Mouse (Mus musculus): ENCODE measurements at regions not wholly inside any gene's neighbourhood (a gene's known extent, or its start where the extent isn't known, plus 50 kb on each side); places are given as distances from the start of the nearest gene placed in this dataset.
"Not testable (repeated sequence)": the region's sequence is repeated elsewhere in the genome, so short reads cannot be mapped to it uniquely, and the experiment has no call there.

GRCm38 (mm10) chr2:53782035-53782434 is 303.3 kb downstream of the Rprm start:
- H3K9ac ChIP-seq (ENCODE audit: low read depth, low read length); H3K4me2 ChIP-seq (ENCODE audit: low read depth, low read length); H3K27ac ChIP-seq (ENCODE audit: low read length); H3K9me3 ChIP-seq (replicated peaks; ENCODE audit: control insufficient read depth, low read length); H3K36me3 ChIP-seq (ENCODE audit: control insufficient read depth, insufficient read depth); H3K4me3 ChIP-seq (ENCODE audit: low read depth, low read length); H3K4me1 ChIP-seq (ENCODE audit: control insufficient read depth, low read depth, low read length); H3K27me3 ChIP-seq (ENCODE audit: control insufficient read depth, insufficient read depth, low read depth, low read length): not testable (repeated sequence)
- WGBS (ENCODE audit: insufficient replicate concordance) = 58% methylated on average over 2 of the region's 6 CpGs
- ATAC-seq (ENCODE audit: low read depth) = 0 out of 2 replicates have a peak, but pooled peaks have one; percentile 39

- H3K27ac ChIP-seq (ENCODE audit: low read length); H3K4me3 ChIP-seq (ENCODE audit: low read depth, low read length); H3K4me2 ChIP-seq (ENCODE audit: low read depth, low read length); H3K4me1 ChIP-seq (ENCODE audit: control insufficient read depth, low read depth, low read length); H3K27me3 ChIP-seq (ENCODE audit: control insufficient read depth, insufficient read depth, low read depth, low read length); H3K9ac ChIP-seq (ENCODE audit: low read depth, low read length); ATAC-seq (ENCODE audit: low read depth); H3K36me3 ChIP-seq (ENCODE audit: control insufficient read depth, insufficient read depth); H3K9me3 ChIP-seq (replicated peaks; ENCODE audit: control insufficient read depth, low read length): not testable (repeated sequence)
- WGBS (ENCODE audit: insufficient replicate concordance) = 57% methylated on average over 2 of the region's 6 CpGs
Measured at GRCm38 (mm10) chr2:53788599-53788998, 296.8 kb downstream of the Rprm start.

GRCm38 (mm10) chr2:53796605-53797004 is 288.7 kb downstream of the Rprm start:
- ATAC-seq (ENCODE audit: low read depth) = no peak
- no peaks in the 10 kb centered on the region for H3K36me3 ChIP-seq (ENCODE audit: control insufficient read depth, insufficient read depth)
- H3K4me3 ChIP-seq (ENCODE audit: low read depth, low read length) = no peak overlapping the region
- no peaks in the 10 kb centered on the region for H3K27me3 ChIP-seq (ENCODE audit: control insufficient read depth, insufficient read depth, low read depth, low read length)
- no peak overlapping the region for H3K9ac ChIP-seq (ENCODE audit: low read depth, low read length)
- H3K9me3 ChIP-seq (replicated peaks; ENCODE audit: control insufficient read depth, low read length) = no peaks in the 10 kb centered on the region
- no peaks in the 10 kb centered on the region for H3K4me1 ChIP-seq (ENCODE audit: control insufficient read depth, low read depth, low read length)
- H3K27ac ChIP-seq (ENCODE audit: low read length) = no peak overlapping the region
- no peak overlapping the region for H3K4me2 ChIP-seq (ENCODE audit: low read depth, low read length)
- 40% methylated on average over 1 of the region's 1 CpGs for WGBS (ENCODE audit: insufficient replicate concordance)

GRCm38 (mm10) chr2:53803666-53804065 is 281.7 kb downstream of the Rprm start:
- Histone ChIP-seq H3K27me3 (ENCODE audit: control insufficient read depth, insufficient read depth, low read depth, low read length) (no peaks in the 10 kb centered on the region), H3K27ac (ENCODE audit: low read length) (no peak overlapping the region), H3K9me3 (replicated peaks; ENCODE audit: control insufficient read depth, low read length) (no peaks in the 10 kb centered on the region), H3K4me3 (ENCODE audit: low read depth, low read length) (no peak overlapping the region), H3K36me3 (ENCODE audit: control insufficient read depth, insufficient read depth) (no peaks in the 10 kb centered on the region), H3K9ac (ENCODE audit: low read depth, low read length) (no peak overlapping the region), H3K4me1 (ENCODE audit: control insufficient read depth, low read depth, low read length) (no peaks in the 10 kb centered on the region), H3K4me2 (ENCODE audit: low read depth, low read length) (no peak overlapping the region)
- ATAC-seq (ENCODE audit: low read depth) = no peak

- Histone ChIP-seq H3K9me3 (replicated peaks; ENCODE audit: control insufficient read depth, low read length) (no peaks in the 10 kb centered on the region), H3K4me2 (ENCODE audit: low read depth, low read length) (no peak overlapping the region), H3K9ac (ENCODE audit: low read depth, low read length) (no peak overlapping the region), H3K36me3 (ENCODE audit: control insufficient read depth, insufficient read depth) (no peaks in the 10 kb centered on the region), H3K4me3 (ENCODE audit: low read depth, low read length) (no peak overlapping the region), H3K4me1 (ENCODE audit: control insufficient read depth, low read depth, low read length) (no peaks in the 10 kb centered on the region), H3K27ac (ENCODE audit: low read length) (no peak overlapping the region), H3K27me3 (ENCODE audit: control insufficient read depth, insufficient read depth, low read depth, low read length) (no peaks in the 10 kb centered on the region)
- ATAC-seq (ENCODE audit: low read depth) = no peak
- WGBS (ENCODE audit: insufficient replicate concordance) = 12% methylated on average over 1 of the region's 1 CpGs
Measured at GRCm38 (mm10) chr2:53850815-53851528, 234.4 kb downstream of the Rprm start.
